Mouse (Mus musculus): ENCODE results near the gene Rarb.

DNA sequence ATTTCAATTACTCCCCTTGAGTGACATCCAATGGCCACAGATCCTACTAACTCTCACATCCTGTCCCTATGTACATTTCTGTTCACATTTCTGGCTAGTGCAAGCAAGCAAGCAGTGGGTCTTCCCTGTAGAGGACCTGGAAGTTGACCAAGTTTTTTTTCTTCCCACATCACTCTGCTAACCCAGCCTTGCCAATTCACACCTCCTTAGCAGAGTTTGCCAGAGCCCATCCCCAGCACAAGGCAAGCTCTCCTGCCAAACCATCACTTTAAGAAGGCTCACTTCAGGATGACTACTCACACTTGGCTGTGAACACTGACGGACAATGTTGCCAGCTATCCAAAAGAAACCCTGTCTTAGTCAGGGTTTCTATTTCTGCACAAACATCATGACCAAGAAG lies 80.4 kb downstream of the Rarb start:
- no peak for TF ChIP-seq CTCF (IDR thresholded peaks at IDR 0.05; ENCODE audit: low read depth)
- TF ChIP-seq EP300 (IDR thresholded peaks at IDR 0.05; ENCODE audit: low read depth): no peak
